Mouse (Mus musculus): Measurements from ENCODE around the gene Zfp651.

DNA sequence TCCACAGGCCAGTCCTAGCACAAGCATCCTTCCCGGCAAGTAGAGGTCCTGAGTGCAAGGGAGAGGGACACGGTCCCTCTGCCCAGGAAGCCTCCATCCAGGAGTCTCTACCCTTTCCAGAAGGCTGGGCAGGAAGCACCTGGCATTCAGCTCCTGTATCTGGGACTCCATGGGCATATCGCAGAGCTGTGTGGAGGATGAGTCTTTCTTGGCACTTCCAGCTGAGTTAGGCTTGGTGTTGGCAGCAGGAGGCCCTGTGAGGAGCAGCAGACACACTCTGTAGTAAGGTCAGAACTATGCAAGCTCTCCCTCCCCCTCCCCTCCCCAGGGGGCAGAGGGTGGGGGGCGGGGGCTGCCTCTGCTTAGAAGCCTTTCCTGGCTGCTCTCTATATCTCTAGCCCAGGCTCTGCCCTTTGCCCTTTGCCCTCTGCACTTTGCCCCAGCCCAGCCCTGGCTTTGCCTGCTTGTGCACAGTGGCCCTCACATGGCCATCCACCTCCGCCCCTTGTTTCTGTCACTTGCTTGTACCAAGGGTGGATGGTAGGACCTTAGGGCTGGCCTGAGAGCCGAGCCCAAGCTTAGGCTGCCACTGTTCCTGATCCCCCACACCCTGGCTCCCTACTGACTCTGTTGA, 39.9 kb downstream of the Zfp651 start:
- TF ChIP-seq EP300 (IDR thresholded peaks at IDR 0.05; ENCODE audit: low read depth) (no peak), CTCF (IDR thresholded peaks at IDR 0.05; ENCODE audit: low read depth) (no peak)
